Mouse (Mus musculus) T-helper 2 cell (primary cell): ENCODE data around the gene Slc25a20.

ENCODE experiments used
- in situ Hi-C: fragments of 300-600 bp; cut with MboI, MseI; formaldehyde crosslinking; loops from one replicate; pipeline ENCODE4 v1.15.1; 2025; ENCODE audit warnings: high pct_unique_total_duplicates

Gene Slc25a20

GRCm38 (mm10) chr9:108680026-108680425 is 18.1 kb downstream of the Slc25a20 start:
- in situ Hi-C loops: no loop called here

- in situ Hi-C loops: no loop called here
Observed at GRCm38 (mm10) chr9:108686475-108686887, 24.6 kb downstream of the Slc25a20 start.

DNA sequence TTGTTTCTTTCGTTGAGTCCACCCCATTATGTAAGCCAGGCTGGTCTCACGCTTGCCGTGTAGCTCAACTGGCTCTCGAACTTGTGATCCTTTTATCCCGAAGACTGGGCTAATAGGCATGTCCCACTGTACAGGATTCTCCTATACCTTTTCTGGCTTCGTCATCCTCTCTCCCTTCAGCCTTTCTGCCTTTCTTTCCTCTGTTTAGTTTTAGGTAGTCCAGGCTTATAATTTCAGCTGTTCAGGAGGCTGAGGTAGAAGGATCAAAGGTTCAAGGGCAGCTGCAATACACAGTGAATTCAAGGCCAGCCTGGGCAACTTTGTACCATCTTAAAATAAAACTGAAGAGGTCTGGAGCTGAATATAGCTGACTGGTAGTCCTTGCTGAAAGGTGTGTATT is 25.3 kb downstream of the Slc25a20 start:
- in situ Hi-C loops: no loop called here

GRCm38 (mm10) chr9:108687686-108688085 is 25.8 kb downstream of the Slc25a20 start:
- in situ Hi-C loops: no loop called here

- in situ Hi-C loops: no loop called here
Observed at GRCm38 (mm10) chr9:108688451-108688850, 26.6 kb downstream of the Slc25a20 start.

GRCm38 (mm10) chr9:108689106-108689505 is 27.2 kb downstream of the Slc25a20 start, which contains the start of gene Prkar2a:
Gene Prkar2a (plus strand): TSS chr9:108689314.
- in situ Hi-C loops: no loop called here

GRCm38 (mm10) chr9:108689993-108690392 is 28.1 kb downstream of the Slc25a20 start:
- in situ Hi-C loops: loop anchor here (10.0 kb wide), 1 partner anchor 1585 kb away; no protein-coding TSS in a partner anchor

DNA sequence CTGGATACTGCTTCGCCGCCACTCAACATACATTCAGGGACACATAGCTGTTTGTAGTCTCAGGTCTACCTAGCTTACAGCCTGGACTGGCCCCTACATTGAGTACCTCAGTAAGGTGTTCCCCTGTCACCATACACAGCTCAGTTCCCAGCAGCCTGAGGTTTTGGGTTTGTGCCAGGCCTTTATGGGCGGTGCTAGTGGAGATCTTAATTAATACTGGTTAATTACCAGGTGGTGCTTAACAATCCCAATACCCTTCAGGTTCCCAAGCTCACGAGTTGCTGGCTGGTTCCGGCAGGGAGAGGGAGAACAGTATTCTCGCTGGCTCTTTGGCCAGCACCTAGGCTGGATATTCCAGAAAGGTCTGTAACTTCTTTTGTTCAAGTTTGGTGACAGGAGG is 29.0 kb downstream of the Slc25a20 start:
- in situ Hi-C loops: loop anchor here (10.0 kb wide), 1 partner anchor 1584 kb away; no protein-coding TSS in a partner anchor

DNA sequence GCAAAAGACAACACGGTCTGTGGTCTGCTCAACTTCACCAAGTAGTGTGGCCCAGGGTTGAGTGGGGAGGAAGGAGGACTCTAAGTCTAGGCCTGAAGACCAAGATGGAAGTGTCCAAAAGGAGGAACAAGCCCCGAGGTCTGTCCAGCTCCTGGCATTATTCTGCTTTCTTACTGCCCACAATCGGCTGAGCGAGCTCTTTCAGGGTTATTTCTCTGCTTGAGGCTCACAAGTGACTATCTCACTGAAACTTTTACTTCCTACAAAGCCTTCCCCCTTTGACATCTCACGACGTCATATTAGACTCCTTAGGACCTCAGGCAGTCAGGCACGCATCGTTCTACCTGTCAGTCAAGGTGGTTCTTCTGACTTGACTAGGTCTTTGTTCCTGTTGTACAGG is 29.5 kb downstream of the Slc25a20 start:
- in situ Hi-C loops: loop anchor here (10.0 kb wide), 1 partner anchor 1583 kb away; no protein-coding TSS in a partner anchor

GRCm38 (mm10) chr9:108691846-108692225 is 29.9 kb downstream of the Slc25a20 start:
- in situ Hi-C loops: loop anchor here (10.0 kb wide), 1 partner anchor 1583 kb away; no protein-coding TSS in a partner anchor

DNA sequence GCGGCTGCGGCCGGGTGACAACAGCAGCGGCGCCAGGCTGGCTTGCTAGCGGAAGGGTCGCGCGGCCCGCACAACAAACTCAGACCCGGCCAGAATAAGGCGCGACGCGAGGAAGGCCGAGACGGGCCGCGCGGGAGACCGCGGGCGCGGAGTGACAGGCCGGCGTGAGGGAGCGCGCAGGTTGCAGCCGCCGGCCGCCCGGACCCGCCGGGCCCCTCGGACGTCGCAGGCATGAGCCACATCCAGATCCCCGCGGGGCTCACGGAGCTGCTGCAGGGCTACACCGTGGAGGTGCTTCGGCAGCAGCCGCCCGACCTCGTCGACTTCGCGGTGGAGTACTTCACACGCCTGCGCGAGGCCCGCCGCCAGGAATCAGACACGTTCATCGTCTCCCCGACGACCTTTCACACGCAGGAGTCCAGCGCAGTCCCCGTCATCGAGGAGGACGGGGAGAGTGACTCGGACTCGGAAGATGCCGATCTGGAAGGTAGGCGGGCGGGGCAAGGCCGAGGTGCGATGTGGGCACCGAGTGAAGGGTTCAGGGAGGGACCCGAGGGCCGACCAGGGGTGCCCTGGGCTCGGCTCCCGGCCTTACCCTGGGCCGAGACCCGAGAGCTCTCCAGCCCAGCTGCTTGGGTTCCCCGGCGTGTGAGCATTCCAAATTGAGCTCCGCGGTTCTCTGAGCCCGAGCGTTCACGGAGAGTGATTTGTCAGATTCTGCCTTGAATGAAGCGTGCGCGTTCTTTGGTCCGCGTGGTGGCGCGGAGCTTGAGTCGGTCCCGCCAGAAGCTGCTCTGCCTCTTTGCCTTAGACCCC is 30.5 kb downstream of the Slc25a20 start:
- in situ Hi-C loops: loop anchor here (10.0 kb wide), 1 partner anchor 1582 kb away; no protein-coding TSS in a partner anchor

GRCm38 (mm10) chr9:108693946-108694345 is 32.1 kb downstream of the Slc25a20 start:
- in situ Hi-C loops: loop anchor here (10.0 kb wide), 1 partner anchor 1581 kb away; no protein-coding TSS in a partner anchor

- in situ Hi-C loops: loop anchor here (10.0 kb wide), 1 partner anchor 1580 kb away; no protein-coding TSS in a partner anchor
Observed at GRCm38 (mm10) chr9:108694533-108694932, 32.6 kb downstream of the Slc25a20 start.

DNA sequence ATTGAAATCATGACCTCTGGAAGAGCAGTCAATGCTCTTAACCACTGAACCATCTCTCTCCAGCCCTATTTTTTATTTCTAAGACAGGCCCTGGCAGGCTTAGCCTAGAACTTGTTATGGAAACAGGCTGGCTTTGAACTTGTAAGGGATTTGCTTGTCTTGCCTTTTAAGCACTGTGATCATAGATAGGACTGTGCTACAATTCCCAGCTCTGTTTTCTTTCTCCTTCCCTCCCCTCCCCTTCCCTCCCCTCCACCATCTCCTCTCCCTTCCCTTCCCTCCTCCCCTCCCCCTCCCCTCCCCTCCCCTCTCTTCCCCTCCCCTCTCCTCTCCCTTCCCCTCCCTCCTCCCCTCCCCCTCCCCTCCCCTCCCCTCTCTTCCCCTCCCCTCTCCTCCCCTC is 40.6 kb downstream of the Slc25a20 start:
- in situ Hi-C loops: no loop called here

DNA sequence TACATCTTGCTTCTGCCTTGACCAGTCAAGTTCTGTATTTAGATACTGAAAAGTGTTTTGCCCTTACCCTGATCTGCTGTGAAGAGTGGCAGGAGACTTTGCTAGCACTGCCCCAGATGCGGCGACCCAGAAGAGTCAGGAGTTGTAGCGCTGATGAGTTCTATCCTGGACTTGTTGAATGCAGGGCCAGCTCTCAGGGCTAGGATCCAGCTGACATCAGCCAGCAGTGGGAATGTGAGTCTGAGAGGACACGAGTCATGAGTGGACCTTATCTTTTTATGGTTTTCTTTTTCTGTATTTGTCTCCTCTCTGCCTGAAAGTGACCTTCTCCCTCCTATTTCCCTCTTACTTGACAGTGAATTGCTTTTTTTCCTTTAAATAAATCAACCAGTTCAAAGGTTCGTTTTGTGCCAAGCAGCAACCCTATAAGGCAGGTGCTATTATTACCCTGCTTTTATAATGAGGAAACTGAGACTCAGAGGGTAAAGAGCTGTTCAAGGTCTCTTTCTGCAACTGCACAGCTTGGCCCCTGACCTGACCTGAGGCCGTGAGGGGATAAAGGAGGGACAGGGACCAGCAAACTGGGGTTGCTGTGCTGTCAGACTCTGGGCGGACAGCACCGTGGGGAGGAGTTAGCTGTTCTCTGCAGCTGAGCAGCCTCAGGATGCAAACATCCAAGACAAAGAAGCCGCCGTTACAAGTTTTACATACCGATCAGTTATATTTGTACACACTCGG is 41.7 kb downstream of the Slc25a20 start:
- in situ Hi-C loops: no loop called here

DNA sequence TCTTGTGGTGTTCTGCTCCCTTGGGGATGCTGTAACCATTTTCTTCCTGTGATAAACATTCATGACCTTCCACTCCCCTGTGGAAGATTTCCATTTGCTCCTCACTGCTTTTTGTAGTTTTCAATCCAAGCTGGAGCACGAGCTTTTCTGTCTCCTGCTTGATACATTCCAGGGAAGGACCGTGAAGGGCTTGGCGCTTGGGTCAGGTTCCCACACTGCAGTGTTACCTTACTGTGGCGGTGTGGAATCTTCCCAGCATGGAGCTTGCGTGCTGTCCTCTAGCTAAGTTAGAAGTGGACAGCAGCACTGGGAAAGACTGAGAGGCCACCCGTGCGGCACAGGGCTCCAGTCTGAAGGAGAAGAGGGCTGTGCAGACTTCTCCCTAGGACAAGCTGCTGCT is 42.7 kb downstream of the Slc25a20 start:
- in situ Hi-C loops: no loop called here

- in situ Hi-C loops: no loop called here
Observed at GRCm38 (mm10) chr9:108707212-108707611, 45.3 kb downstream of the Slc25a20 start.

DNA sequence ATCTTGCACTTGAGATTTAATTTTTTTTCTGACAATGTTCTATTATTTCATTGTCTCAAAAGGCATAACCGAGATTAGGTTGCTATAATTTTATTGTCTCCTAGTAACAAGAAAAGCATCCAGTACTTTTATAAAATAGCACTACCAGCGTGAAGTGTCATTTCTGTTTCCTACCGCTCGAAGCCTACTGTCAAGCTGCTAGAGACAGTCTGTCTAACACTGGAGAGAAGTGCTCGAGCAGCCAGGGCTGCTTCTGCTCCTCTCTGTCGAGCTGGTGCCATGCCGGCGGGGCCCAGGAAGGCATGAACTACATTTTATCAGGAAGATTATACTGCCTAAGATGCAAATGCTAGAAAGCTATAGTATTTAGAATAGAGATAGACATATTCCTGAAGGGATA is 46.9 kb downstream of the Slc25a20 start:
- in situ Hi-C loops: no loop called here

DNA sequence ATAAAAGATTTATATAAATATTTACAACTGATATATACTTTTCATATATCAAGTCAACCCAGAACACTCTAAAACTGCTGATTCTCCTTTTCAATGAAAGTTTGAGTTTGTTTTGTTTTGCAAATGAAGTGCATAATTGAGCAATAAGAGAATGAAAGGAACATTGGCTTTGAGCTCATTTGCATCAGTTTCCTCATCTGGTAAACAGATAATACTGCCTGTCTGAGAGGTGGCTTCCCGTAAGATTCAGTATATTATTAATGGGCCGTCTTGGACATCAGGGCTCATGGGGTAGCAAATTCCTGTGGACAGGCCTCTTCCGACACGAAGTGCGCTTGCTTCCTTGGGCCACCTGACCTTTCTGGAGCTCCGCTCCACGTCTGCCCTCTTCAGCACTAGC is 48.9 kb downstream of the Slc25a20 start:
- in situ Hi-C loops: no loop called here

DNA sequence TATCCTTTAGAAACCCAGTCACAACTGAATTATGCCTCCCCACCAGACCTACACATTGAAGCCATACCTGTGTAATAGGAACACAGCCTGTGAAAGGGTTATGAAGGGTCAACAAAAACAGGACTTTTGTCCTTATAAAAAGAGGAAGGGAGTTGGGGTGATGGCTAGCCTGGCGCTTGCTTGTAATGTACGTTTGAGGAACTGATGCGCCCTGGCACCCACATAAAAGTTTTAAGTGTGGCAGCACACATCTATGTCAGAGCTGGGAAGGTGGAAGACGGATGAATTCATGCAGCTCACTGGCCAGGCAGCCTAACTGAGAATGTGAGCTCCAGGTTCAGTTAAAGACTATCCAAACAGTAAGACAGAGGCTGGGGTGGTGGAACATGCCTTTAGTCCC is 54.3 kb downstream of the Slc25a20 start:
- in situ Hi-C loops: no loop called here

DNA sequence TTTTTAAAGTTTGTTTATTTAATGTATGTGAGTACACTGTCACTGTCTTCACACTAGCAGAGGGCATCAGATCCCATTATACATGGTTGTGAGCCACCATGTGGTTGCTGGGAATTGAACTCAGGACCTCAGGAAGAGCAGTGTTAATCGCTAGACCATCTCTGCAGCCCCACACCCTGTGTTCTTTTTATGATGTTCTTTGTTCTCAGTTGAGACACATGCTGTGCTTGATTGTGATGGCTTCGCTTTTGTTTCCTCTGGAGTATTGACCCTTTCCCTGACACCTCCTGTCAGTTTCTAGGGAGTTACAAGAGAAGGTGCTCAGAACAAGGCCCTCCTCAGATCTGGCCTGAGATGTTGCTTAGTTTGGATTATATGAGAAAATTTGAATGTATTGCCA is 61.9 kb downstream of the Slc25a20 start:
- in situ Hi-C loops: no loop called here

- in situ Hi-C loops: no loop called here
Observed at GRCm38 (mm10) chr9:108726116-108726515, 64.2 kb downstream of the Slc25a20 start.
